Comparison of ENCODE assay signal across 20 mouse cellular contexts in genomic region chr6:86839089-86839488, GRCm38 (mm10).
"Had no signal": no experiment of that assay in that cellular context is flagged by ENCODE, and none has a peak within 500 bp of the region (broad histone marks: within the 10 kb centered on the region; RNA-seq: fewer than 3 reads in every experiment).

No protein-coding gene starts in this region.

- H3K27ac ChIP-seq: kidney, postnatal 0 days; layer of hippocampus, adult 2 months; liver, embryonic 13.5 days; midbrain, embryonic 10.5 days; midbrain, embryonic 13.5 days; neural tube, embryonic 12.5 days; neural tube, embryonic 15.5 days; stomach, postnatal 0 days had no signal

- H3K4me3 ChIP-seq: layer of hippocampus, adult 2 months; liver, embryonic 13.5 days; megakaryocyte, embryonic 14.5 days; midbrain, embryonic 10.5 days; midbrain, embryonic 13.5 days; neural tube, embryonic 12.5 days; neural tube, embryonic 15.5 days had no signal

- ATAC-seq: midbrain, embryonic 13.5 days; midbrain, embryonic 16.5 days had no signal

- H3K4me2 ChIP-seq: liver, embryonic 13.5 days; midbrain, embryonic 13.5 days; neural tube, embryonic 12.5 days; neural tube, embryonic 15.5 days had no signal

- DNase-seq: kidney, postnatal 25 days; layer of hippocampus, adult 9-11 months; liver, embryonic 13.5 days; lung, adult 2 months; lung, postnatal 36 days; right cerebral cortex, adult 18-20 months; right cerebral cortex, postnatal 14 days; right cerebral cortex, postnatal 4 days; thymus, adult 2 months; thymus, postnatal 14 days; thymus, postnatal 4 days had no signal

- H3K9me3 ChIP-seq: liver, embryonic 13.5 days; megakaryocyte, embryonic 14.5 days; midbrain, embryonic 10.5 days; midbrain, embryonic 13.5 days; neural tube, embryonic 12.5 days; neural tube, embryonic 15.5 days had no signal

- H3K9ac ChIP-seq: liver, embryonic 13.5 days; midbrain, embryonic 13.5 days; neural tube, embryonic 12.5 days; neural tube, embryonic 15.5 days had no signal

- H3K4me1 ChIP-seq: liver, embryonic 13.5 days; midbrain, embryonic 10.5 days; midbrain, embryonic 13.5 days; neural tube, embryonic 12.5 days; neural tube, embryonic 15.5 days had no signal

- H3K36me3 ChIP-seq: liver, embryonic 13.5 days; midbrain, embryonic 10.5 days; midbrain, embryonic 13.5 days; neural tube, embryonic 12.5 days; neural tube, embryonic 15.5 days had no signal

- H3K27me3 ChIP-seq: liver, embryonic 13.5 days; midbrain, embryonic 13.5 days; neural tube, embryonic 12.5 days; neural tube, embryonic 15.5 days had no signal
